Mouse (Mus musculus) kidney, adult 2 months (tissue): ENCODE measurements around the gene Slc4a4.

Source experiments
- CTCF ChIP-seq: fragments of 200-500 bp; conservative IDR thresholded peaks from 2 replicates; pipeline ENCODE4 v1.5.1; 2011; ENCODE audit warnings: low read depth, mild to moderate bottlenecking, control low read depth, low read length, moderate library complexity, mixed read lengths; ENCODE audit not compliant: insufficient read depth, insufficient read length
- POLR2A ChIP-seq: fragments of 200-500 bp; IDR thresholded peaks from one replicate; pipeline ENCODE4 v1.6.1; 2011; ENCODE audit warnings: low read depth, low read length, control low read depth

GRCm38 (mm10) chr5:89277049-89277448, 390.4 kb downstream of the Slc4a4 start:
- TF ChIP-seq CTCF (no peak), POLR2A (no peak)
